Mouse (Mus musculus) spleen, postnatal 14 days (tissue): ENCODE measurements around the gene Cdk5rap2.
A peak's percentile ranks its signal among the peaks of the same experiment; 100 is the strongest.

Source experiments
- DNase-seq, 2 experiments: peaks; one replicate each; pipeline ENCODE4 v3.0.0; 2021 to 2022; ENCODE audit warnings: low spot score in 2 of 2

The Cdk5rap2 gene

DNA sequence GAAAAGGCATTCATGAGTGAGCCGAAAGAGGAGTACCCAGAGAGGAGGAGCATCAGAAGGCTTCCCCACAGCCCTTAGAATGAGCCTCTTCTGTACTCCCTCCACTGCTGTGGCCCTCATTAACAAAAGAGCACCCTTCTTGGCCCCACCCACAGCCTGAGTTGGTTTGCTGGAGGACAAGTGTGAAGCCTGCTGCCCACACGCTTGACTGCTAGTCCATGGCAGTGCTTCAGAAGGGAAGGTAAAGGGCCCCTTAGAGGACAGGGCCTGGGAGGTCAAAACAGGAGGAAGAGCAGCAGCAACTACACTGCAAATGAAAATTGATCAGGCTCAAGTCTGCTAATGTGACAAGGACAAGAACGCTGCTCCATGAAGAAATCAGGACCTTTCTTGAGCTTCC is 56.6 kb downstream of the Cdk5rap2 start:
- DNase-seq = no peak

- DNase-seq = no peak
Measured at GRCm38 (mm10) chr4:70335444-70336144, 74.6 kb downstream of the Cdk5rap2 start.

- no peak for DNase-seq
Measured at GRCm38 (mm10) chr4:70334995-70335394, 75.2 kb downstream of the Cdk5rap2 start.

- no peak for DNase-seq
Measured at GRCm38 (mm10) chr4:70332981-70333380, 77.3 kb downstream of the Cdk5rap2 start.

- no peak for DNase-seq
Measured at GRCm38 (mm10) chr4:70332576-70332975, 77.7 kb downstream of the Cdk5rap2 start.

- no peak for DNase-seq
Measured at GRCm38 (mm10) chr4:70331181-70331580, 79.1 kb downstream of the Cdk5rap2 start.

DNA sequence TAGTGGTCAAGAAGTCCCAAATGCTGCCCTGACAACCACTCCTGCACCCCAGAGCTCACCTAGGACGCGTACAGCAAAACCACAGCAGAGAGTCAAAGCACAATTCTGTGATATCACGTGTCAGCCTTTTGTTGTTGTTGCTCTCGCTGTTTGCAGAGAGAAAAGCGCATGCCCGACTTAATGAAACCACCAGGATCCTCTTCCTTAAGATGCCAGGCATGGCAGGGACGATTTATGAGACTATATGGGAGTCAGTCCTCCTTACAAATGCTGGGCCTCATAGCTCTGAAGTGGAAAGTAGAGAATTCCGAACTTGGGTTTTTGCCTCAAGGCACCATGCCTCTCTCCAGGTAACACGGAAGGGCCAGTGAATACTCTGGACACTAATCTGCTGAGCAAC is 82.2 kb downstream of the Cdk5rap2 start:
- DNase-seq = no peak

DNA sequence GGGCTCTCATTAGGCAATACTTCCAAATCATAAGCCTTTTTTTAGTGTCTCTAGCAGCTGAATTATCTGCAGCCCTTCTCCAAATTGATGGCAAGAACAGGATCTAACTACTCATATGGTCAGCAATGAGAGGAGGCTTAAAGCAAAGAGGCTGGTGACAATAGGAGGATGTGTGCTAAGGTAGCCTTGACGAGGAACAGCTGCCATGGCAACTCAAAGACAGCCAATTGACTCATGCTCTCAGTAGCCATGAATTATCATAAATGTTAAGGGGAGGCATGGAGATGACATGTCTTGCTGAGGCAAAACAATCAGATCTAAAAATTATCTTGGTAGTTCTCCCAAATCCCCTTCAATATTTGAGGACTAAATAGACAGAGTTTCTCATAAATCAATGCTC is 82.8 kb downstream of the Cdk5rap2 start:
- no peak for DNase-seq

GRCm38 (mm10) chr4:70321586-70321985 is 88.7 kb downstream of the Cdk5rap2 start:
- no peak for DNase-seq

DNA sequence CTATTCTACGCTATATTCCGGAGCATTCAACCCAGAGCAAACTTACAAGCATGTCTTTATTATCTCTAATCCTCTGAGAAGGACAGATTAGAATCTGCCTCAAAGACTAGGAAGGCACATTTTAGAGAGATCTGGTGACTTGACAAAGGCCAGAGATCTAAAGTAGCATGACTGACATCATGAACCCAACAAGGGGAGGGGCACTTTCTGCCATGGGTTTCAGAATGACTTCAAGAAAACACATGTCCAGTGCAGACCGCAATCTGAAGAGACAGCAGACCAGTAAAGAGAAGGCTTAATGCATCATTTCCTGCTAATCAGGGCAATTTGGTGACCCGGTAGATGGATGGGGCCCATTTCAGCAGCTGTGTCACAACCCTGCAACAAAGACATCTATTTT is 98.1 kb downstream of the Cdk5rap2 start:
- no peak for DNase-seq

GRCm38 (mm10) chr4:70311530-70311929 is 98.7 kb downstream of the Cdk5rap2 start:
- DNase-seq = no peak

DNA sequence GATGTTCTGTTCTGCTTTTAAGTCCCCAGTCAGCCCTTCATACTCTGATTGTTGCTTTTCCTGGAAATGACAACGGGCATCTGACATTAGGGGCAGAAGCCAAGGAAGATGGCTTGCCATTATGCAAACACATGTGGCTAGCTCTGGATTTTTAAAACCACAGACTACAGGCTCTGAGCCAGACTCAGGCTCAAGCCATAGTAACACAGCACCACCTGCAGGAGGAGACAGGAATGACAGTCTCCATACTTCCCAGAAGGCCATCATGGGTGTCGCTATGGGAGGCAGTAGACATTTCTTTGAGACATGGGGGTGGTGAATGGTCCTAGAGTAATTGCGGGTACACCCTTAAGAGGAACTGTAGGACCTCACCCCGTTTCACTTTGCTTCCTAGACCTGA is 103.0 kb downstream of the Cdk5rap2 start:
- DNase-seq = peak; percentile 15 to 34

- no peak for DNase-seq
Measured at GRCm38 (mm10) chr4:70303870-70304269, 106.4 kb downstream of the Cdk5rap2 start.

DNA sequence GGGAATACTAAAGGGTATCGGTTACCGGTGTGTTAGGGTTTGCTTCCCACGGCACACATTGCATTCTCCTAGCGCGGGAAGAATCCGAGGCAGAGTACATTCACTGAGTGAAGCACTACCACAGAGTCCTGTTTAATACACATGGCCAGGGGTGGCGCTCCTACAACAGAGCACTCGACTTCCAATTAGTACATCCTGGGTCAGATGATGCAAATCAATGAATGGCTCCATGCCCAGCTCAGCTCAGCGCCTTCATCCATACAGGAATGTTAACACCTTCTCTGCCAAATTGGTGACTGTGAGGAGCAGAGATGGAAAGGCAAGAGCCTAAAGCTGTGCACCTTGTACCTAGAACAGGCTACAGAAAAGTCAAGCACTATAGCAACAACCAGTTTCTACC is 109.1 kb downstream of the Cdk5rap2 start:
- no peak for DNase-seq

DNA sequence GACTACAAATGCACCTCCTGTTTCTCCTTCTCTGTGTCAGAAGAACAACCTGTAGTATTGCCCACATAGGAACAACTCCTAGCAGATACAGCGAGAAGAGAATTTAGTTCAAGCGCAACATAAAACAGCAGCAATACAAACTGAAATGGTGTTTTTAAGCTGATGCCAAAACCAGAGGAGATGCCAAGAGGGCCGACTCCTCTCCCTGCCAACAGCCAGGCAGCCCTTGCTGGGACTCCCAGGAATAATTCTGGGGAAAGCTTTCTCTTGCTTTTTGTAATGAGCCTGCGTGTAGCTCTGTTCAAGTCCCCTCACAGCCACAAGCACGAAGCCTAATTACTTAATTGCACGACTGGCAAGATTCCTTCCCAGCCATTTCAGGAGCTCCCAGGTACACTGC is 120.9 kb downstream of the Cdk5rap2 start:
- DNase-seq = no peak

DNA sequence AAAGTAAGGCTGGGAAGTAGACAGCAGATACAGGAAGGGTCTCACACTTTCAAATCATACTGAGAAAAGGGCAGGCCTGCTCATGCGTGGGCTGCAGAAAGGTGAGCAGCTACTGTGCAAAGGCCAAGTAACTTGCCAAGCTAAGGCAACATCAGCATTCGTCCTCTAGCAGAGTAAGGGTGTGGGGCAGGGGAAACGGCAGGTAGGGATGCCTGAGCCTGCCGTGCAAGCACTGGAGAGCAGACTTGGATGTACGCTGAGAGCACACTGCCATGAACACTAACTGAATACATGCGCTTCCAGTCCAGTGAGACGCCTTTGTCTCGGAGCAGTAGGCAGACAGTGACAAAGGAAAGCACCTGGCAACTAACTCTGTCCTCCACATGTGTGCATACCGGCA is 127.1 kb downstream of the Cdk5rap2 start:
- no peak for DNase-seq

DNA sequence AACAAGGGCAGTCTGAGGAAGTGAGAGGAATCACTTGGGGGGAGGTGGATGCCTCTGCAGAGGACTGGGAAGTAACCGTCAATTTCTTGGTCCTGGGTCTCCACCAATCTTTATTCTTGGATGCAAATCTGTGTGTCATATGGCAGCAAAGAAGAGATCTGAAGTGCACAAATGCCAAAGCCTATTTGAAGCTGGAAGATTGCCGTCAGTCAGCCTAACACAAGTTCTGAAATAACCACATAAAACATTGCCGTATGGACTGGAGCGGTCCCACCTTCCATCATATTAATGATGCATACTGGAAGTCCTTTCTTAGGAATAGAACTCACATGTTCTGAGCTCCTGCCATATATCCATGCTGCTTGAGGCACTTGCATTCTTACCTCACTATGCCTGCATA is 131.4 kb downstream of the Cdk5rap2 start:
- no peak for DNase-seq

DNA sequence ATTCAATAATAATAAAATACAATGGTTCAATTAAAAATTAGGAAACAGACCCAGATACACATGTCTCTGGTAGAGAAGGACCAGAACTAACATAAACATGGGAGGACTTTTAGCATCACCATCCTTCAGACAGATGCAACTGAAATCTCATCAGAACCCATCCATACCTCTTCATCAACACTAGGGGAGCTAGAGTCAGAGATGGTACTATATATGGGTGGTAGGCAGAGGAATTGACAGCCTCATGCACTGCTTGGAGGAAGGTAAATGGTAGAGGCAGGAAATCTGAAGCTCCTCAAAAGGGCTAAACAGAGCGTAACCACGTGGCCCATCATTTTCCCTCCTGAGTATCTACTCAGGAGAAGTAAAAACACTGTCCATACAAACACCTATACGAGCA is 132.2 kb downstream of the Cdk5rap2 start:
- no peak for DNase-seq

DNA sequence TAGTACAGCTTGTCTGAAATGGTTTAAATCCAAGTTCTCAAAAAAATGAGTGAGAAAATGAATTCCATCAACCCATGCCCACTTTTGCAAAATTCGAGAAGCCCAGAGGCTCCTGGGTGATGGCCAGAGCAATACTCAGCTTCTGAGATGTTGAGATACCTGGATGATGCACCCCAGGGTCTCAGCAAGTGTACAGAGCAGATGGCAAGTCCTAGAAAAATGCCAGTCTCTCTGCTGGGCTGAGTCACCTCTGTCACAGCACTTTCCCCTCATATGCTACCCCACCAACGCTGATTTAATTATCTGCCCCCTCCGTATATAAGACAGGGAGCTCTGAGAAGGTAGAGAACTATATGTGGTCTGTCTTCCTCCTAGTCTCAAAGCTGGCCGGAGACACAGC is 137.3 kb downstream of the Cdk5rap2 start:
- DNase-seq = no peak

DNA sequence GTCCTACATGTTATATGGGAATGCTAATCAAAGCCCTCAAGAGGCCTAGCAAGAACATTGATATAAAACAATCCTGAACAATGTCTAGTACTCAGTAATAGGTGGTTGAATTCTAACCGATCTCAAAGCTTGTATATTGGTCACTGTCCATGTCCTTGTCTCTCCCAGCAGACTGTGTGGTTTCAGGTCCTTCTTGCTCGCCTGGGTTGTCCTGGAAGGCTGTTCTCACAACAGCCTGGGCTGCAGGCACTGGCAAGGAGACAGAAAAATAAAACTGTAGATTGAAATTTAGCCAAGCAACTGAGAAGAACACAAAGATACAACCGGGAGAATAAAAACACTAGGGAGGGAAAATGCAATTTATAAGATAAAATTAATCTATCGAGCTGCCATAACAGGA is 137.7 kb downstream of the Cdk5rap2 start:
- no peak for DNase-seq

DNA sequence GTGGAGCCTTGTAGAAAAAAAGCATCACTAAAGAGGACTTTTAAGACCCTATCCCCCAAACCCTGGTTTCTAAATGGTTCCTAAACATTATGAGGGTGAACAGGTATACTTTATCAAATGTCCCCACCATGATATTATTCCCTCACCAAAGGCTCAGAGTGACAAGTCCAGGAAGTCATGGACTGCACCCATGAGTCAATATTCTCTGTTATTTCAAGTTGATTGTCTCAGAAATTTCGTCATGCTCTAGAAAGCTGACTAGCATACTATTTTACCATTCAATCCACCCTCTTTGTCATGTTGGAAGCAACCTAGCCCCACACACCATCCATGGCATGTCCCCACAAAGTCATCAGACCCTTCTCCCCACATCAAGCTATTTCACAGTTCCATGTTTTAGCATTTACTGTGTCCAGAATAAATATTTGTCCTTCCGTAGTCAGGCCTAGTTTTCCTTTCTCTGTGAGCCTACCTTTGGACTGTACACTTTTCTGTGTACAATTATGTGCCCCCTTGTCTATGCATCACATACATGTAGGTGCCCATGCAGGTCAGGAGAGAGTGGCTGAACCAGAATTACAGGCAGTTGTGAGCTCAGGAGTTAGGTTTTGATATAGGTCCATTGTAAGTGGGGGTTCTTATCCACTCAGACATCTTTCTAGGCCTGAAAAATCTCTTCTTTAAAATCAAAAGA is 142.9 kb downstream of the Cdk5rap2 start:
- no peak for DNase-seq

GRCm38 (mm10) chr4:70265248-70265647 is 145.0 kb downstream of the Cdk5rap2 start:
- DNase-seq = peak in 1 of 2 experiments; percentile 29

- no peak for DNase-seq
Measured at GRCm38 (mm10) chr4:70262850-70263249, 147.4 kb downstream of the Cdk5rap2 start.

DNA sequence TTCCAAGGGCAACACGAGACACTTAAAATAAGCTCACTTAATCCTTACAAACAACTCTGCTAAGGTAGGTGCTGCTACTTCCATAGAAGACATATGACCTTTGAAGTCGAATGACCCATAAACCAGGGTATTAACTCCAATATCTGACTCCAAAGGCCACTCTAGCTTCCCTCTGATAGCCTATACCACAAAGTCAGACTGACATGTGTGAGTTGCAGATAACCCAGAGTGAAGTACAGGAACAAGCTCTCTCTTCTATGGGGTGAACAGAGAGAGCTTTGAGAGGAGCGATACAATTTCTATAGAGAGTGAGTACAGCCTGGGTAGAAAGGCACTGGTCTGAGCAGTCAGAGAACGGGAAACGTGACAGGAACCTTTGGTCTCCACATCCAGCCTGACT is 148.9 kb downstream of the Cdk5rap2 start:
- DNase-seq = no peak
